ENCODE assay signal across 1 mouse cellular context in genomic region chr11:98694301-98694700, GRCm38 (mm10).
TF ChIP-seq lines count a peak whose summit lies in the region.

No protein-coding gene starts in this region.

TF ChIP-seq in MEL, 35 proteins besides CTCF, POLR2A, EP300 and RAD21:
- TF ChIP-seq ZMIZ1 (IDR thresholded peaks at IDR 0.05; ENCODE audit: low read depth, low read length) (no peak), UBTF (IDR thresholded peaks at IDR 0.05; ENCODE audit: borderline replicate concordance, insufficient read depth, low read depth, low read length) (no peak), POLR2AphosphoS2 (IDR thresholded peaks at IDR 0.05; ENCODE audit: low read length) (peak; percentile 16; the same call in 1 of the 2 replicates)
